15 mouse cellular contexts compared by ENCODE assay signal in the genomic region with DNA sequence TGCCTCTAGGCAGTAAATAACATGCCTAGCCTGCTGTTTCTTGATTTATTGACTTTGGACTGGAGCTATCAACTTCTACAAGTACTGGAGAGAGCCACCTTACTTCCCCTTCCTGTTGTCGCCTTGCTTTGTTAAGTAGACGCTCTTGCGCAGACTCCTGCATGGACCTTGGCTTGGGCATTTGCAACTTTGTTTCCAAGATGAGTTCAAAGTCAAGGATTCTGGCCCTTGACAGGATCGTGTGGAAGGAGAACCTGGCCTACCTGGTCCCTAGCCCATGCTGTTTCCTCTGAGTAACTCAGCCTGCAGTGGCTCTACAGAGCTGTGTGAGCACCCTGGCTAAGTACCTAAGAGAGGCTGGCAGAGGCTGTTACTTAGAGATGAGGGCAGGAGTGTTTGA. TPM values are rescaled to one million over a fixed set of nuclear protein-coding genes. Genes with fewer than 3 reads are reported as not detected.
DNase-seq lines count a peak whose midpoint lies in the region; ATAC-seq and TF ChIP-seq lines count a peak whose summit lies in the region.
"Had no signal": no experiment of that assay in that cellular context is flagged by ENCODE, and none has a peak within 500 bp of the region (broad histone marks: within the 10 kb centered on the region; RNA-seq: fewer than 3 reads in every experiment).

No protein-coding gene starts in this region.

- DNase-seq in left cerebral cortex, adult 2 months (ENCODE audit: extremely low spot score in 1 of 2, low spot score in 2 of 2): no peak
- DNase-seq in left cerebral cortex, postnatal 4 days: no peak
- DNase-seq in stomach, postnatal 0 days (ENCODE audit: low spot score): peak; percentile 40
- no peak for DNase-seq in ovary, postnatal 10 days (ENCODE audit: low spot score)
- DNase-seq in layer of hippocampus, adult 9-10 months (ENCODE audit: low spot score): no peak
- DNase-seq: cerebellum, adult 9-10 months; thymus, adult 18-20 months had no signal

- TF ChIP-seq CTCF in left cerebral cortex, adult 2 months (IDR thresholded peaks at IDR 0.05): no peak
- TF ChIP-seq CTCF in stomach, postnatal 0 days (IDR thresholded peaks at IDR 0.05; ENCODE audit: low read depth): no peak

- H3K4me1 ChIP-seq in kidney, embryonic 14.5 days (ENCODE audit: control insufficient read depth, insufficient read depth, low read length): no peaks in the 10 kb centered on the region
- H3K4me1 ChIP-seq in lung, embryonic 15.5 days: peaks cover 18% of the 10 kb centered on the region
- no peaks in the 10 kb centered on the region for H3K4me1 ChIP-seq in stomach, postnatal 0 days (replicated peaks; ENCODE audit: control insufficient read depth, insufficient read depth)
- H3K4me1 ChIP-seq: embryonic facial prominence, embryonic 15.5 days; limb, embryonic 10.5 days; neural tube, embryonic 15.5 days had no signal

- H3K9me3 ChIP-seq in kidney, embryonic 14.5 days (ENCODE audit: control insufficient read depth, low read length): no peaks in the 10 kb centered on the region
- H3K9me3 ChIP-seq in lung, embryonic 15.5 days: no peaks in the 10 kb centered on the region
- no peaks in the 10 kb centered on the region for H3K9me3 ChIP-seq in stomach, postnatal 0 days (ENCODE audit: control insufficient read depth, low read length)
- H3K9me3 ChIP-seq: embryonic facial prominence, embryonic 15.5 days; hindbrain, embryonic 10.5 days; limb, embryonic 10.5 days; neural tube, embryonic 15.5 days had no signal

- no peak overlapping the region for H3K4me3 ChIP-seq in left cerebral cortex, adult 2 months
- H3K4me3 ChIP-seq in kidney, embryonic 14.5 days (ENCODE audit: low read length): no peak overlapping the region
- H3K4me3 ChIP-seq in lung, embryonic 15.5 days: no peak overlapping the region
- no peak overlapping the region for H3K4me3 ChIP-seq in stomach, postnatal 0 days (ENCODE audit: low read depth, low read length)
- H3K4me3 ChIP-seq: embryonic facial prominence, embryonic 15.5 days; hindbrain, embryonic 10.5 days; limb, embryonic 10.5 days; neural tube, embryonic 15.5 days had no signal

- intact Hi-C loops in left cerebral cortex, adult 2 months (cut with DNase I): no loop called here
- intact Hi-C loops in left cerebral cortex, postnatal 4 days (cut with DNase I): no loop called here

- peak overlapping the region; percentile 15; the same call in 1 of the 2 replicates for H3K27ac ChIP-seq in left cerebral cortex, adult 2 months
- 0 out of 2 replicates have a peak overlapping the region, but pooled peaks have one; percentile 24 for H3K27ac ChIP-seq in kidney, embryonic 14.5 days (ENCODE audit: low read depth, low read length)
- peak overlapping the region; percentile 36 for H3K27ac ChIP-seq in lung, embryonic 15.5 days
- H3K27ac ChIP-seq in stomach, postnatal 0 days (replicated peaks): peak overlapping the region; percentile 79
- H3K27ac ChIP-seq: embryonic facial prominence, embryonic 15.5 days; hindbrain, embryonic 10.5 days; limb, embryonic 10.5 days; neural tube, embryonic 15.5 days had no signal

- H3K9ac ChIP-seq in kidney, embryonic 14.5 days (ENCODE audit: low read depth, low read length): no peak overlapping the region
- no peak overlapping the region for H3K9ac ChIP-seq in lung, embryonic 15.5 days
- H3K9ac ChIP-seq in stomach, postnatal 0 days (ENCODE audit: low read length): no peak overlapping the region
- H3K9ac ChIP-seq: embryonic facial prominence, embryonic 15.5 days; forebrain, postnatal 0 days; neural tube, embryonic 15.5 days had no signal

- no peak overlapping the region for H3K4me2 ChIP-seq in kidney, embryonic 14.5 days (replicated peaks; ENCODE audit: low read depth, low read length)
- no peak overlapping the region; the same call in 1 of the 2 replicates for H3K4me2 ChIP-seq in lung, embryonic 15.5 days
- no peak overlapping the region for H3K4me2 ChIP-seq in stomach, postnatal 0 days (replicated peaks; ENCODE audit: low read depth)
- H3K4me2 ChIP-seq: embryonic facial prominence, embryonic 15.5 days; neural tube, embryonic 15.5 days had no signal

- no peak for TF ChIP-seq EP300 in stomach, postnatal 0 days (optimal IDR thresholded peaks at IDR 0.05)

- no peaks in the 10 kb centered on the region for H3K36me3 ChIP-seq in kidney, embryonic 14.5 days (ENCODE audit: control insufficient read depth, insufficient read depth, low read length)
- no peaks in the 10 kb centered on the region for H3K36me3 ChIP-seq in lung, embryonic 15.5 days
- H3K36me3 ChIP-seq in stomach, postnatal 0 days (ENCODE audit: control insufficient read depth, insufficient read depth, low read length): no peaks in the 10 kb centered on the region
- H3K36me3 ChIP-seq: embryonic facial prominence, embryonic 15.5 days; hindbrain, embryonic 10.5 days; limb, embryonic 10.5 days; neural tube, embryonic 15.5 days had no signal

- no peak for ATAC-seq in kidney, embryonic 14.5 days (ENCODE audit: low FRiP score, low TSS enrichment)
- ATAC-seq in lung, embryonic 15.5 days (ENCODE audit: borderline replicate concordance, extremely low read depth, low FRiP score, low TSS enrichment): no peak
- ATAC-seq in stomach, postnatal 0 days (ENCODE audit: low FRiP score, low TSS enrichment): peak; percentile 76
- ATAC-seq in megakaryocyte progenitor cell, adult 5-6 weeks (replicated peaks; ENCODE audit: poor library complexity): no peak; the same call in 1 of the 2 replicates

- 65% methylated on average over 4 of the region's 4 CpGs for WGBS in kidney, embryonic 14.5 days
- WGBS in lung, embryonic 15.5 days: 47% methylated on average over 4 of the region's 4 CpGs
- WGBS in stomach, postnatal 0 days: 61% methylated on average over 4 of the region's 4 CpGs

- H3K27me3 ChIP-seq in kidney, embryonic 14.5 days (ENCODE audit: control insufficient read depth, insufficient read depth, low read length): no peaks in the 10 kb centered on the region
- H3K27me3 ChIP-seq in lung, embryonic 15.5 days: no peaks in the 10 kb centered on the region
- H3K27me3 ChIP-seq in stomach, postnatal 0 days (ENCODE audit: control insufficient read depth, insufficient read depth, low read length): no peaks in the 10 kb centered on the region
- H3K27me3 ChIP-seq: embryonic facial prominence, embryonic 15.5 days; neural tube, embryonic 15.5 days had no signal

RNA-seq across cellular contexts. Expression of gene Adgrg1, which starts 7.5 kb away (rescaled TPM):
- 10 to 100 TPM; 77.6 to 86.8 TPM for total RNA-seq in left cerebral cortex, adult 2 months (2021)
- 100 to 1,000 TPM; 125 to 153 TPM for total RNA-seq in left cerebral cortex, postnatal 4 days (2021)
- 15.5 and 31.3 TPM in 2 replicates for polyA plus RNA-seq in kidney, embryonic 14.5 days (2014; fragmentation: Nextera tagmentation; extraction: Ambion mirVana)
- 35.4 and 35.6 TPM in 2 replicates for polyA plus RNA-seq in lung, embryonic 15.5 days (2015; fragmentation: Nextera tagmentation; extraction: Ambion mirVana)
- 42.4 and 50.9 TPM in 2 replicates for polyA plus RNA-seq in stomach, postnatal 0 days (2015; fragmentation: Nextera tagmentation; extraction: Ambion mirVana)
- 88.4 and 140 TPM in 2 replicates for total RNA-seq in megakaryocyte progenitor cell, adult 5-6 weeks (2015)
- total RNA-seq in megakaryocyte progenitor cell, adult 5-6 weeks (2017): 48.8 and 85.6 TPM in 2 replicates

RNA-seq across cellular contexts. Expression of gene Adgrg5, which starts 43.6 kb away (rescaled TPM):
- total RNA-seq in left cerebral cortex, adult 2 months (2021): not detected
- total RNA-seq in left cerebral cortex, postnatal 4 days (2021): under 1 TPM in 1 of 2 experiments, not detected in 1; 0.74 TPM
- polyA plus RNA-seq in kidney, embryonic 14.5 days (2014; fragmentation: Nextera tagmentation; extraction: Ambion mirVana): not detected in 2 replicates
- 0.29 and 0.36 TPM in 2 replicates for polyA plus RNA-seq in lung, embryonic 15.5 days (2015; fragmentation: Nextera tagmentation; extraction: Ambion mirVana)
- 0.15 and 0.27 TPM in 2 replicates for polyA plus RNA-seq in stomach, postnatal 0 days (2015; fragmentation: Nextera tagmentation; extraction: Ambion mirVana)
- total RNA-seq in megakaryocyte progenitor cell, adult 5-6 weeks (2015): 0.17 TPM in 1 of 2 replicates, not detected in the other
- total RNA-seq in megakaryocyte progenitor cell, adult 5-6 weeks (2017): not detected in 2 replicates

RNA-seq across cellular contexts. Expression of gene Ccdc102a, which starts 49.2 kb away (rescaled TPM):
- 1 to 10 TPM; 1.6 to 2.0 TPM for total RNA-seq in left cerebral cortex, adult 2 months (2021)
- 1 to 10 TPM; 4.9 to 5.5 TPM for total RNA-seq in left cerebral cortex, postnatal 4 days (2021)
- polyA plus RNA-seq in kidney, embryonic 14.5 days (2014; fragmentation: Nextera tagmentation; extraction: Ambion mirVana): 24.2 and 29.4 TPM in 2 replicates
- polyA plus RNA-seq in lung, embryonic 15.5 days (2015; fragmentation: Nextera tagmentation; extraction: Ambion mirVana): 28.7 and 29.3 TPM in 2 replicates
- polyA plus RNA-seq in stomach, postnatal 0 days (2015; fragmentation: Nextera tagmentation; extraction: Ambion mirVana): 12.0 and 12.7 TPM in 2 replicates
- 0.25 and 0.32 TPM in 2 replicates for total RNA-seq in megakaryocyte progenitor cell, adult 5-6 weeks (2015)
- 1.2 and 1.3 TPM in 2 replicates for total RNA-seq in megakaryocyte progenitor cell, adult 5-6 weeks (2017)

RNA-seq across cellular contexts. Expression of gene Adgrg3, which starts 50.4 kb away (rescaled TPM):
- under 1 TPM; 0.23 to 0.32 TPM for total RNA-seq in left cerebral cortex, adult 2 months (2021)
- 1 to 10 TPM; 1.1 to 2.1 TPM for total RNA-seq in left cerebral cortex, postnatal 4 days (2021)
- 2.9 and 3.8 TPM in 2 replicates for polyA plus RNA-seq in kidney, embryonic 14.5 days (2014; fragmentation: Nextera tagmentation; extraction: Ambion mirVana)
- 4.3 and 5.2 TPM in 2 replicates for polyA plus RNA-seq in lung, embryonic 15.5 days (2015; fragmentation: Nextera tagmentation; extraction: Ambion mirVana)
- polyA plus RNA-seq in stomach, postnatal 0 days (2015; fragmentation: Nextera tagmentation; extraction: Ambion mirVana): 0.61 and 0.92 TPM in 2 replicates
- 106 and 111 TPM in 2 replicates for total RNA-seq in megakaryocyte progenitor cell, adult 5-6 weeks (2015)
- 178 and 215 TPM in 2 replicates for total RNA-seq in megakaryocyte progenitor cell, adult 5-6 weeks (2017)

Comparison
In these comparisons a context has a peak if more than half of its experiments do, and no peak if none do; other contexts are left out.
1. H3K27ac ChIP-seq: peak in every context shown above with its lines; median percentile 79 in stomach, postnatal 0 days; 36 in lung, embryonic 15.5 days; 24 in kidney, embryonic 14.5 days; 15 in left cerebral cortex, adult 2 months.